In the genomic region with DNA sequence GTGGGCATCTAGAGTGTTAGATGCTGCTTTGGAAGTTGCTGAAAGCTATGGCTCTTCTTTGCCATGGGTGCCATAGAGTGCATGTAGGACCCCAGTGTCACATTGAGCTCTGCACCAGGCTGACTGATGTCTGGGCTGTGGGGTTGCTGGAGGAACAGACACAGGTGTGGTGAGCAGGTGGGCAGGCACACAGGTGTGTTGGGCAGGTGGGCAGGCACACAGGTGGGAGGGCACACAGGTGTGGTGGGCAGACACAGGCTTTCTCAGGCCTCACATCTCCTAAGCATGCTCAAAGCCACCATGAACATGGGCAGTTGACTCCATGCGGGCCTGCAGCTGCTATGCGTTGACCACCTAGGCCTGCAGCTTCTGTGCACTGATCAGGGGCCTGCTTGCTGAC, we compare ENCODE assay signal across 21 mouse cellular contexts. TPM values are rescaled to one million over a fixed set of nuclear protein-coding genes. Genes with fewer than 3 reads are reported as not detected.
"Had no signal": no experiment of that assay in that cellular context is flagged by ENCODE, and none has a peak within 500 bp of the region (broad histone marks: within the 10 kb centered on the region; RNA-seq: fewer than 3 reads in every experiment).

No protein-coding gene starts in this region.

- H3K4me1 ChIP-seq: limb, embryonic 12.5 days; liver, embryonic 12.5 days; liver, embryonic 15.5 days; midbrain, embryonic 12.5 days; neural tube, embryonic 13.5 days; stomach, embryonic 15.5 days had no signal

- H3K36me3 ChIP-seq: limb, embryonic 12.5 days; liver, embryonic 12.5 days; liver, embryonic 15.5 days; lung, embryonic 15.5 days; midbrain, embryonic 12.5 days; midbrain, embryonic 15.5 days; neural tube, embryonic 13.5 days; stomach, embryonic 15.5 days had no signal

- DNase-seq: kidney, adult 18-20 months; kidney, adult 9 months; kidney, postnatal 14 days; liver; lung, adult 18-20 months; retina, postnatal 1 day; right cerebral cortex, postnatal 25 days; spleen, adult 18-20 months; thymus, adult 2 months; thymus, postnatal 14 days; thymus, postnatal 4 days had no signal

- H3K27me3 ChIP-seq: limb, embryonic 12.5 days; liver, embryonic 12.5 days; liver, embryonic 15.5 days; lung, embryonic 15.5 days; midbrain, embryonic 15.5 days; neural tube, embryonic 13.5 days; stomach, embryonic 15.5 days had no signal

- H3K4me3 ChIP-seq: left cerebral cortex, adult 2 months; limb, embryonic 12.5 days; liver, embryonic 12.5 days; liver, embryonic 15.5 days; lung, embryonic 15.5 days; midbrain, embryonic 12.5 days; midbrain, embryonic 15.5 days; neural tube, embryonic 13.5 days; stomach, embryonic 15.5 days had no signal

- H3K27ac ChIP-seq: limb, embryonic 12.5 days; liver, embryonic 12.5 days; liver, embryonic 15.5 days; lung, embryonic 15.5 days; midbrain, embryonic 12.5 days; midbrain, embryonic 15.5 days; neural tube, embryonic 13.5 days; stomach, embryonic 15.5 days had no signal

- H3K4me2 ChIP-seq: limb, embryonic 12.5 days; liver, embryonic 12.5 days; liver, embryonic 15.5 days; lung, embryonic 15.5 days; midbrain, embryonic 12.5 days; midbrain, embryonic 15.5 days; neural tube, embryonic 13.5 days; stomach, embryonic 15.5 days had no signal

RNA-seq across cellular contexts. Expression of a gene that starts 16.2 kb away (rescaled TPM):
- total RNA-seq: neutrophil, adult 5-6 weeks had no signal
